8 mouse cellular contexts compared by ENCODE assay signal in genomic region chr10:84917731-84918095, GRCm38 (mm10). TPM values are rescaled to one million over a fixed set of nuclear protein-coding genes. Genes with fewer than 3 reads are reported as not detected.
DNase-seq lines count a peak whose midpoint lies in the region; ATAC-seq lines count a peak whose summit lies in the region.

No protein-coding gene starts in this region.

- peak overlapping the region; percentile 86 for H3K4me2 ChIP-seq in embryonic facial prominence, embryonic 12.5 days (replicated peaks)
- peak overlapping the region; percentile 76 for H3K4me2 ChIP-seq in neural tube, embryonic 12.5 days (replicated peaks)

- peak; percentile 34 to 48 for DNase-seq in left cerebral cortex, adult 18-20 months (ENCODE audit: low spot score in 2 of 2)
- no peak for DNase-seq in left cerebral cortex, postnatal 4 days
- DNase-seq in NIH3T3 (ENCODE audit: low read depth) = peak; percentile 52
- peak; percentile 65 for DNase-seq in layer of hippocampus, adult 9-11 months
- no peak for DNase-seq in kidney, postnatal 4 days

- no peaks in the 10 kb centered on the region for H3K9me3 ChIP-seq in embryonic facial prominence, embryonic 12.5 days
- no peaks in the 10 kb centered on the region for H3K9me3 ChIP-seq in neural tube, embryonic 12.5 days

- intact Hi-C loops in left cerebral cortex, postnatal 4 days (cut with DNase I) = no loop called here

- no peaks in the 10 kb centered on the region for H3K36me3 ChIP-seq in embryonic facial prominence, embryonic 12.5 days
- no peaks in the 10 kb centered on the region for H3K36me3 ChIP-seq in neural tube, embryonic 12.5 days

- H3K4me1 ChIP-seq in embryonic facial prominence, embryonic 12.5 days = peaks cover 9% of the 10 kb centered on the region
- H3K4me1 ChIP-seq in neural tube, embryonic 12.5 days = peaks cover 23% of the 10 kb centered on the region

- no peak; the same call in none of the 2 replicates for ATAC-seq in embryonic facial prominence, embryonic 12.5 days (ENCODE audit: insufficient number of reproducible peaks, insufficient read depth, low FRiP score, low TSS enrichment)
- ATAC-seq in neural tube, embryonic 12.5 days (ENCODE audit: low FRiP score, low read depth) = peak; percentile 33
- no peak for ATAC-seq in monocyte, adult 5-6 weeks (replicated peaks; ENCODE audit: insufficient number of reproducible peaks, low FRiP score, low TSS enrichment, poor library complexity, severe bottlenecking)

- H3K27ac ChIP-seq in embryonic facial prominence, embryonic 12.5 days = peak overlapping the region; percentile 95
- peak overlapping the region; percentile 84; the same call in 1 of the 2 replicates for H3K27ac ChIP-seq in neural tube, embryonic 12.5 days

- peak overlapping the region; percentile 80 for H3K9ac ChIP-seq in embryonic facial prominence, embryonic 12.5 days
- peak overlapping the region; percentile 83 for H3K9ac ChIP-seq in neural tube, embryonic 12.5 days

- H3K27me3 ChIP-seq in embryonic facial prominence, embryonic 12.5 days = no peaks in the 10 kb centered on the region
- H3K27me3 ChIP-seq in neural tube, embryonic 12.5 days (replicated peaks) = no peaks in the 10 kb centered on the region

- under 1% methylated on average over 27 of the region's 27 CpGs for WGBS in embryonic facial prominence, embryonic 12.5 days
- under 1% methylated on average over 27 of the region's 27 CpGs for WGBS in neural tube, embryonic 12.5 days

- H3K4me3 ChIP-seq in embryonic facial prominence, embryonic 12.5 days = peak overlapping the region; percentile 80
- peak overlapping the region; percentile 79 for H3K4me3 ChIP-seq in neural tube, embryonic 12.5 days

RNA-seq across cellular contexts. Expression of gene Ric8b, which starts 0.3 kb away (rescaled TPM):
- total RNA-seq in left cerebral cortex, adult 18-20 months (2021) = 10 to 100 TPM; 63.5 to 65.4 TPM
- 10 to 100 TPM; 47.9 to 49.0 TPM for total RNA-seq in left cerebral cortex, postnatal 4 days (2021)
- 30.4 and 32.6 TPM in 2 replicates for polyA plus RNA-seq in embryonic facial prominence, embryonic 12.5 days (2016; fragmentation: Nextera tagmentation; extraction: Ambion mirVana)
- 43.2 and 44.1 TPM in 2 replicates for polyA plus RNA-seq in neural tube, embryonic 12.5 days (2016; fragmentation: Nextera tagmentation; extraction: Ambion mirVana)
- 25.4 to 32.3 TPM (median 27.0 TPM) in 3 replicates for total RNA-seq in monocyte, adult 5-6 weeks (2017)

Comparison
In these comparisons a context has a peak if more than half of its experiments do, and no peak if none do; other contexts are left out.
1. DNase-seq: peak in left cerebral cortex, adult 18-20 months (2 of 2), NIH3T3 (single experiment) and layer of hippocampus, adult 9-11 months (single experiment); none in left cerebral cortex, postnatal 4 days (single experiment) and kidney, postnatal 4 days (0 of 2).